Mouse (Mus musculus): ENCODE results near the gene Tmem230.

The Tmem230 gene

DNA sequence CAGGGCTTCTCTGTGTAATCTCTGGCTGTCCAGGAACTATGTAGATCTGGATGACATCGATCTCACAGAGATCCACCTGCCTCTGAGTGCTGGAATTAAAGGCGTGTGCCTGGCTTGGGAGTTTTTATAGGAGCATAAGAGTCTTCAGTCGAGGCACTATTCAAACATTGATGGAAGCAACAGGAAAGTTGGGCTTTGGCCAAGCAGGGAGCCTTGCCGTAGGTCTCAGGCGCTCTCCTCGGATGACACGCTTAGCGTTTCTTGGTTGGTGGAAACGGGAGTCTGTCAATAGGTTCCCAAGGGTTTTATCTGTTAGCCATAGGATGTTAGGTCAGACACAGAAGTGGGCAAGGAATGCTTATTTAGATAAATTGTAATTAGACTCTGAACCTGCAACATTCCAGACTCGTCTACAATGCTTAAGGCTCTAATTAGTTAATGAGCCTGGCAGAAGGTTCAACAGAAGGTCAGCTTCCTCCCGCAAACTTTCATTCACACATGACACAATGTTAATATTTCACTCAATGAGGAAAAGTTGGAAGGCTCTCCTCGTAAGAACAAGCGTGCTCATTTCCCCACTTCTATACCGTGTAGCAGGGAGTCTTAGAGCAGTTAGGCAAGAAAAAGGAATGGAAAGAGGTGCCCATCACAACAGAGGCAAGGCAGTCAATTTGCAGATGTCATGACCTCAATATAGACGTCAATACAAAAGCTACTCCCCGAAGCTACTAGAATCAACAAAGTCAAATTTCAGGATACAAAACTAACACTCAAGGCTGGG, 13.4 kb downstream of the Tmem230 start:
- no peak for DNase-seq (ENCODE audit: low spot score in 2 of 2)

DNA sequence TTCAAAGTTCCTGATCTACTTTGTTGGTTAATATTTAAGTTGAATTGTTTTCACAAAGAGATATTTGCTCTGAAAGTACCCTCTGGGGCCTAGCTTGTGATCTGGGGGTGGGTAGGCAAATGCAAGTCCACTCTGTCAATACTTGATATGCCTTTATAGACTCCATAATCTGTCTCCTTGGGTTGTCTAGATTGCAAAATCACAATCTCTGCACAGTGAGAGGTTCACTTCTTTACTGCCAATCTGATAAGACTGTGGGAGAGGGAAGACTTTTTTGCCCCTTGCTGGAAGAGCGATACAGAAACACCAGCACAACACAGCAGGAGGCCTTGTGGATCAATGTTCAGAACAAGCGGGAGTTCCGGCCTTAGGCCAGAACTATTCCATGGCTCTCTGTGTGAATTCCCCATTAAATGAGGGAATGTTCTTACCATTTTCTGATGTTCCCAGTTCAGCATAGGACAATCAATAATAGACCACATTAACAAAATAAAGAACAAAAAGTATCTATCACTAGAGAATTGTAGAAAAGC, 15.1 kb downstream of the Tmem230 start:
- DNase-seq (ENCODE audit: low spot score in 2 of 2), result no peak

DNA sequence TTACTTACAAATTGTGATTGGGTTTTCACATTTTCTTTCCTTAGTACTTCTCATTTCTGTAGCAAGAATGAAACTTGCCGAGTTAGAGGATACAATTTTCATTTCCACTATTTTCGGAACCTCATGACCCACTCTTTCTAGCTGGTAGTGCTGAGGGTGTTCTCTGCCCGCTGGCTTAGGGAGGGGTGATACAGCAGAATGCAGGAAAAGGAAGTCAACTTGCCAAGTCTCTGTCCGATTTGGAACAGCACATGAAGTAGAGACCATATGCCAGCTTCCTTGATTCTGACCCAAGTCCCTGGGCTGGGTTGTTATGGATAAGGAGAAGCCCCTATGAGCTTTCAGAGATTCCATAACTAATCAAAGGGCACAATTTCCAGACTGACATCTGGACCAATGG, 23.2 kb downstream of the Tmem230 start:
- no peak for DNase-seq (ENCODE audit: low spot score in 2 of 2)

DNA sequence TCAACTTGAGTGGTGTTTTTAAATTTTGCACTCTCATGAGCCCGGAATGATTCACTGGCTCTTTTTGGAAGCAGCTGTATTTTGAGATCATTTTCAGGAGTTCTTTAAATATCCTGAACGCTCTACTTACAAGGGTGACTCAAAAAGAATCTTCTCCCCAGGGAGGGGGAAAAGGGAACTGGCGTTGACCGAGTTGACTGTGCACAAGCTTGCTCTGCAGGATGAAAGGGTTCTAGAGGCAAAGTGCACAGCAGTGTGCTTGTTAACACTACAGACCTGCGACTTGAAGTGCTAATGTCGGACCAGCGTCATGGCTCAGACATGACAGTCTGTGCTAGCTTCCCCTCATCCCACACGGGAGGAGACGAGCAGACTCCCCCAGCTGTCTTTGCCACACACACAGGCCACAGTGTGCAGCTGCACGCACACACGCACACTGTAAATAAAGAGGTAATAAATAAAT, 26.0 kb downstream of the Tmem230 start:
- DNase-seq (ENCODE audit: low spot score in 2 of 2), result peak; percentile 15 to 68

DNA sequence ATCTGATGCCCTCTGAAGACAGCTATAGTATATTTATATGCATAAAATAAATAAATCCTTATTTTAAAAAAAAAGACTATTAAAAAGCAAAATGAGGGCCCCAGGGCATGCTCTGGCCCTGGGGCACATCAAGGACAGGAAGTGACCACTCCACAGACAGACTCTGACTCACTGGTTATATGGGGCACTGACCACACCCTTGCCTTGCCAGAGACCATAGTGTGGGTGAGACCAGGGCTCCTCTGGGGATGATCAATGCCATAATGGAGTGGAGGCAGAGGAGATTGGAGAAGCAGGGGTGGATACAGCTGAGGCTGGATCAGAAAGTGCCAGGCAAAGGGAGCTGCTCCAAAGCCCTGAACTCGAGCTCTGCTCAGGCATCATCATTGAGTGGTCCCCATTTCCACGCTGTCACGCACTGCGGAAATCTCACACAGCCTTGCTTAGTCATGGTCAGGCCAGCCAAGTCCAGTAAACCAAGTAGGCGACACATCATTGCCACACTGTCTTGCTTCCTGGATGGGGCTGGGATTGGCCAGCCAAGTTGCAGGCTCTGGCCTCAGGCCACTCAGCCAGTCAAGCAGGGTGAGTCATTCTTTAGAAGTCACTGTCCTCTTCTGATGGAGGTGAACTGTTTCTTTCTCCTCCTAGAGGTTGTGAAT, 35.5 kb downstream of the Tmem230 start:
- DNase-seq (ENCODE audit: low spot score in 2 of 2), result no peak

DNA sequence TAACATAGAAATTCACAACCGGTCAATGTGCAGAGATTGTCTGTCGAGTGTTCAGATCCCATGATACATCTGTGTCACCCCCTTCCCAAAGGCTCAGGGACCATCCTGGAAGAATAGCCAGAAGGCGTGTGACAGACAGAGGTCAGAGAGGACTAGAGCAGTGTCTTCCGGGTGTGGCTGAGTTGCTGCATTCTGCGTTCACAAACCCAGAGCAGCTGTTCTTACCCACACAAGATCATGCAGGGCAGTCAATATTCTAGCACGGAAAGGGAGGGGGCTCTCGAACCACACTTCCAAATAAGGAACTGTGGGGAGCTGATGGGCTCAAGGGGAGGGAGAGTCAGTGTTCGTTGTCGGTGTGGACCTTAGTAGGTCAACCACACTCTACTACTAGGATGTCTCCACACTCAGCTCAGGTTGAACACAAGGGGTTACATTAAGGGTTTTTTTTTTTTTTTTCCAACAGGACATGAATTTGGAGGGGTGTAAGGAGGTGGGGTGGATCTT, 36.7 kb downstream of the Tmem230 start:
- DNase-seq (ENCODE audit: low spot score in 2 of 2), result no peak

DNA sequence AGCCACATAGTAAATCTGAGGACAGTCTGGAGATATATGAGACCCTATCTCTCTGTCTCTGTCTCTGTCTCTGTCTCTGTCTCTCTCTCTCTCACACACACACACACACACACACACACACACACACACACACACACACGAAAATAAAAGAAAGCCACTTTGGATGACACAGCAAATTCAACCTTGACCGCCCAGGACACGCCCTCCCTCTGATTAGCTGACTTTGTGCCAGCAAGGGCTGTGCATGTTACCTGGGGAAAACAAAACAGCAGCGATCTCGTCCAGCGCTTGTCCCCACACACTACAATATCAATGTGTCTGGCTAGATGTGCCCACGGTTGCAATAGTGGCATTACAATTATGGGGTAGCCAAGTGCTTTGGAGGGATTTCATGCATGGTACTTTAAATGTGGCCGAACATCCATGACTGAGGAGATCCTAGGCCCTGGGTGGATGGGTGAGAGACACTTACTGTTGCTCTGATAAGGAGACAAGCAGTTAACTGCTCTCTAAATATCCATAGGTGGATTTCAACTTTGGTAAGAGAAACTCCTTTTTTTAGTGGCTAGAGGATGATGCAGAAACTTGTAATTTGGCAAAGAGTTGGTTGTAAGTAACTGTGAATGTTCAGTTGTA, 39.2 kb downstream of the Tmem230 start:
- no peak for DNase-seq (ENCODE audit: low spot score in 2 of 2)

DNA sequence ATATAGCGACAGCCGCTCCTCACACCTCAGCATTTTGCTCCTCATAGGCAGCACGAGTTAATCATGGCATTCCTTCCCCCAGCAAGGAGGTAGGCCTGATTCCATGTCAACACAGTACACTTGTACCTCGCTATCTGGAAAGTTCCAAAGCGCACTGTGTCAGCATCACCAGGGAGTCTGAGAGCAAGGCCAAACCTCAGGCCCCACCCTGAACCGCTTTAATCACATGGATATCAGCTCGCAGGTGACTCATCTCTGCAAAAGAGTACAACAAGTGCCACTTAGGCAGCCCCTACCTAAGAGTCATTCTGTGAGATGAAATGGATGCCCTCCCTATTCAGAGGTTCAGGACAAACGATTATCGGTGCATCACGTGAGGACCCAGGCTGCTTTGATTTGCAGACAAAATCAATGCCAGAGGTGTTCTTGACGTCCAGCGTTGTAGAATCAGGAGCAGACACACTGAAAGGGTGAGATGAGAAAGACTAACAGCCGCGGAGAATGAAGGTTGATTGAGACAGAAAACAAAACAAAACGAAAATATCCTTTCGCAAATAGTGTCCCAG, 41.2 kb downstream of the Tmem230 start:
- no peak for DNase-seq (ENCODE audit: low spot score in 2 of 2)

DNA sequence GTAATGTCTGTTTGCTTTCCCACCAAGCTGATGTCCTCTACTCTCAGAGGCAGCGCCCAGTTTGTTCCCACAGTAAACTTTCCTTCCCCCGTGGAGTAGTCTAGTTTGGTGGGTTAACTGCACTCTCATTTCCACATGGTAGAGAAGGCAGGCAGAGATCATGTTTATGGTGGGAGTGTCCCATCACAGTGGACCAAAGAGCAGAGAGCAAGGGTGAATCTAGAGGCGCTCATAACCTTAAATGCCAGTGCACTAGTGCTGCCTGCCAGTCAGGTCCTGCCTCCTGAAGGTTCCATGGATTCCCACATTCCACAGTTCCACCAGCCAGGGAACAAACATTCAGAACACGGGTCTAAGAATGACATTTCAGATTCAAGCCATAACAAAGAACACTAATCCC, 42.1 kb downstream of the Tmem230 start:
- no peak for DNase-seq (ENCODE audit: low spot score in 2 of 2)

DNA sequence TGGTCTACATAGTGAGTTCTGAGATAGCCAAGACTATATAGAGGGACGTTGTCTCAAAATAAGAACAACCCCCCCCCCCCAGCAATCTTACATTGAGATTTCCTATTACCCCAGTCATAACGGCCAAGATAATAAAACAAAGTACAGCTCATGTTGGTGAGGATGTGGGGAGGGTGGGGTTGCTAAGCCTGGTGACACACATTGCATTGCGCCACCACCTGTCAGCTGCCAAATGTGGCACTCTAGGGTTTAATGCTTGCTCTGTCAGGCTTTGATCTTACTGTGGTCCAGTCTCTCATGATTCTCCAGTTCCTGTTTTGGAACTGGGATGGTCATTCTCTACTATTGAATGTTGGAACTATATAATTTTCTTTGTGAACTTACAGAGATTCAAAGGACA, 43.8 kb downstream of the Tmem230 start:
- no peak for DNase-seq (ENCODE audit: low spot score in 2 of 2)

DNA sequence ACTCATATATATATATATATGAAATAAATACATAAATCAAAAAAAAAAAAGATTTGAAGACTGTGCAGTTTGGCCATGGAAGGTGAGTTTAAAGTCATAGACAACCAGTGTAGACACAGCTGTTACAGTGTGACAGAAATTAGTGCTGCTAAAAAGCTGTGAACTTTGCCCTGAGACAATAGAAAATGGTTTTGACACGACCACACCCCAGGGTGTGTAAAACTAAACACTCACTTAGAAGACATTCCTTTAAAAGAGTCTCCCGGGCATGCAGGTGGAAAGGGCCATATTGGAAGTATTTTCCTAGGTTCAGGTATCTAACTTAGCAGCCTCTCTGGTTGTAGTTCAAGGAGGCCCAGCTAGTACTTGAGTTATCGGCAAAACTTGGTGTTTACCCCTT, 44.4 kb downstream of the Tmem230 start:
- DNase-seq (ENCODE audit: low spot score in 2 of 2), result no peak

DNA sequence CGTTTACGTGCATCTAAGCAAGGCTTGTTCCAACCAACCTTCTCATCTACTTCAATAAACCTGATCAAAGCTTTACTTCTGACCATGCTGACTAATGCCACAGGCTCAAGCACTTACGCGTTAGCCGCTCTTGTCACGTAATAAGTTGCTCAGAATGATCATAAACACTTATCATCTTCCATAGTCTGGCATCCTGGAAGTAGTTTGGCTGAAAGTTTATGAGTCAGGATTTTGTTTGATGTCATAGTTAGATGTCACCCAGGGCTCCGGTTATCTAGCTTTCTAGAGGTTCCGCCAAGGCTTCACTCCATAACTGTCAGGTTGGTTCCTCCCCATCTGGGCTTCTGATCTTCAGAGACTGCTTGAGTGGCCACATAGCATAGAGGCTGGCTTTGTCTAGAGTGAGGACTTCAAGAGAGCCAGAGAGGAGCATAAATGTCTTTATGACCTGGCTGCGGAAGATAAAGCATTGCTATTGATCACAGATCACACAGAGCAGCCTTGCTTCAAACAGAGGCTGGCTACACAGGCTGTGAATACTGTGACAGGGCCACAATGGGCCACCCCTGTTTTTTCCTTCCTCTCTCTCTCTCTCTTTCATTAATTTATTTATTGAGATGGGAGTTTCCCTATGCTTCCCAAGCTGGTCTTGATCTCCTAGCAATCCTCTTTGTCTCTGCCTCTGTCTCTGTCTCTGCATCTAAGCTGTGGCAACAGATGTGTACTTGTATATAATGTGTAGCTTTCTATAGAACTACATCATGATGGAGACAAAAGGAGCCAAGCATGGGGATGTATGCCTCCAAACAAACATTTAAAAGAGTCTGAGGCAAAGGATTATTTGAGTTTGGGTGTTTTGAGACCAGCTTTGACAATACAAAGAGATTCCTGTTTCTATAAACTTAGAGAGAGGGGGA, 49.3 kb downstream of the Tmem230 start:
- no peak for DNase-seq (ENCODE audit: low spot score in 2 of 2)

DNA sequence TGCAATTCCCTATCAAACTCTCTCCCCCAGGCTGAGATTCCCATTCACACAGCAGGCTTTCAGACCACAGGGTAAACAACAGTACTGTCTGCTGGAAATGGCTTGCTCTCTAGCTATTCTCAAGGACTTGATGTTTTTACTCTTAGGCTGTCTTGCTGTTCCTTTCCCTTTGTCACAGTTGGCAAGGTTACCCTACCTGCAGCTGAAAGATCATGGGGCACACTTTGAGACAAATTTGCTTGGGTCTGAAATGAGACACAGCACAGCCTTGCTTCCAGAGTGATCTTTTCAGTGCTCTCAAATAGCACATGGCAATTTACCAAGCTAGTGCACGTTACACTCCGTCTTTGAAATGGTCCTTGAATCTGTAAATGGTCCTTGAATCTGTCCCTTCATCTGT, 52.0 kb downstream of the Tmem230 start:
- no peak for DNase-seq (ENCODE audit: low spot score in 2 of 2)

DNA sequence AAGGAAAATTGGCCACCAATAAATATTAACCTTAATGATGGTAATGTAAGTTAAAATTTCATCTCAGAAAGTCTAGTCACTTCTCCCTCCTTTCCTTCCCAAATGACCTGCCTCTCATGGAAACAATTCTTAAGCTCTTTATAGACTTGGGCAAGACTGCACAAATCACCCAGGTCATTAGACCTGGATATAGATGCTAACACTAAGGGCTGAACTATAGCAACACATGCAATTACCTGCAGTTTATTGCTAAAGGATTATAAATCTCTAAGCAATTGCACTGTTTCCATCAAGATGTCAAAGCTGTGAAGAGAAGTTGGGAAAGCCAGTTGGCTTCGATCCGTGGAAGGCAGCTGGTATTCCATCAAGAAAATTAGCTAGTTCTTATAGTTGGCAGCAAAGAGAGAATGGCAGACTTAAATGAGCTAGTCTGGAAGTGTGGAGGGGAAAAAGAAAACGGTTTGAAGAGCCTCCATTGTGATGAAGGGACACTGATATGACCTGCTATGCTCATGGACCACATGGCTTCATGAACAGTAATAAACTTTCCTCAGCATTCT, 56.9 kb downstream of the Tmem230 start:
- no peak for DNase-seq (ENCODE audit: low spot score in 2 of 2)

Data from right cerebral cortex, postnatal 36 days (tissue).